Mouse (Mus musculus) spleen, adult 2 months (tissue): ENCODE results near the gene Pnlip.

Experiments
- CTCF ChIP-seq: fragments of 200-500 bp; IDR thresholded peaks from 2 replicates; pipeline ENCODE4 v1.5.1; 2011; ENCODE audit warnings: mild to moderate bottlenecking, inconsistent platforms; ENCODE audit not compliant: insufficient read depth, insufficient read length, insufficient replicate concordance; ENCODE audit errors: extremely low read depth
- POLR2A ChIP-seq: fragments of 200-500 bp; IDR thresholded peaks from 2 replicates; pipeline ENCODE4 v1.6.1; 2011; ENCODE audit warnings: low read depth, low read length, inconsistent platforms

GRCm38 (mm10) chr19:58728445-58729031 is 76.2 kb downstream of the Pnlip start, which contains the start of gene Pnliprp1:
- TF ChIP-seq CTCF (no peak), POLR2A (no peak)
